ENCODE assay signal across 13 mouse cellular contexts in genomic region chr9:25176562-25176961, GRCm38 (mm10). TPM values are rescaled to one million over a fixed set of nuclear protein-coding genes. Genes with fewer than 3 reads are reported as not detected.
DNase-seq lines count a peak whose midpoint lies in the region; ATAC-seq and TF ChIP-seq lines count a peak whose summit lies in the region.
"Had no signal": no experiment of that assay in that cellular context is flagged by ENCODE, and none has a peak within 500 bp of the region (broad histone marks: within the 10 kb centered on the region; RNA-seq: fewer than 3 reads in every experiment).

No protein-coding gene starts in this region.

- WGBS in cerebellum, adult 2 months = 94% methylated on average over 1 of the region's 1 CpGs
- WGBS in lung, postnatal 0 days = 29% methylated on average over 1 of the region's 1 CpGs
- WGBS in heart, embryonic 12.5 days = 42% methylated on average over 1 of the region's 1 CpGs

- TF ChIP-seq CTCF in cerebellum, adult 2 months (IDR thresholded peaks at IDR 0.05; ENCODE audit: borderline replicate concordance, insufficient read depth, low read depth, low read length) = no peak
- TF ChIP-seq CTCF in lung, postnatal 0 days (IDR thresholded peaks at IDR 0.05) = no peak

- ATAC-seq in lung, postnatal 0 days = peak; percentile 57
- peak; percentile 77 for ATAC-seq in heart, embryonic 12.5 days (ENCODE audit: insufficient number of reproducible peaks, low FRiP score)
- no peak for ATAC-seq in cerebellum, adult (ENCODE audit: insufficient number of reproducible peaks, low FRiP score, low TSS enrichment)
- ATAC-seq: forebrain, embryonic 16.5 days; midbrain, embryonic 15.5 days had no signal

- H3K9ac ChIP-seq in lung, postnatal 0 days (replicated peaks; ENCODE audit: low read depth) = no peak overlapping the region
- H3K9ac ChIP-seq in heart, embryonic 12.5 days = no peak overlapping the region
- H3K9ac ChIP-seq: embryonic facial prominence, embryonic 12.5 days; liver, embryonic 15.5 days; midbrain, embryonic 15.5 days had no signal

- H3K9me3 ChIP-seq in lung, postnatal 0 days (ENCODE audit: low read length) = no peaks in the 10 kb centered on the region
- no peaks in the 10 kb centered on the region for H3K9me3 ChIP-seq in heart, embryonic 12.5 days (replicated peaks)
- H3K9me3 ChIP-seq: embryonic facial prominence, embryonic 12.5 days; liver, embryonic 15.5 days; midbrain, embryonic 15.5 days had no signal

- no peak overlapping the region for H3ac ChIP-seq in myocyte (ENCODE audit: control insufficient read depth, insufficient read length)

- no peaks in the 10 kb centered on the region for H3K79me2 ChIP-seq in myocyte (ENCODE audit: control insufficient read depth, insufficient read depth)

- 0 out of 2 replicates have a peak overlapping the region, but pooled peaks have one; percentile 53 for H3K27ac ChIP-seq in cerebellum, adult 2 months (ENCODE audit: insufficient read depth, low read length)
- no peak overlapping the region for H3K27ac ChIP-seq in lung, postnatal 0 days (ENCODE audit: low read length)
- H3K27ac ChIP-seq in heart, embryonic 12.5 days (ENCODE audit: poor library complexity, severe bottlenecking) = peak overlapping the region; percentile 60; the same call in 1 of the 2 replicates
- H3K27ac ChIP-seq: embryonic facial prominence, embryonic 12.5 days; liver, embryonic 15.5 days; midbrain, embryonic 15.5 days had no signal

- H3K4me3 ChIP-seq in cerebellum, adult 2 months (replicated peaks; ENCODE audit: insufficient read depth, low read depth, low read length) = no peak overlapping the region
- no peak overlapping the region for H3K4me3 ChIP-seq in lung, postnatal 0 days (ENCODE audit: low read depth, low read length)
- H3K4me3 ChIP-seq in heart, embryonic 12.5 days = no peak overlapping the region
- H3K4me3 ChIP-seq in myocyte = no peak overlapping the region
- H3K4me3 ChIP-seq: embryonic facial prominence, embryonic 12.5 days; liver, embryonic 15.5 days; midbrain, embryonic 15.5 days had no signal

- H3K4me2 ChIP-seq in lung, postnatal 0 days (replicated peaks; ENCODE audit: low read depth, low read length) = no peak overlapping the region
- H3K4me2 ChIP-seq in heart, embryonic 12.5 days = no peak overlapping the region
- H3K4me2 ChIP-seq in myocyte (ENCODE audit: low read depth) = peak overlapping the region; percentile 40
- H3K4me2 ChIP-seq: embryonic facial prominence, embryonic 12.5 days; liver, embryonic 15.5 days; midbrain, embryonic 15.5 days had no signal

- TF ChIP-seq EP300 in lung, postnatal 0 days (IDR thresholded peaks at IDR 0.05) = no peak

- no peak for TF ChIP-seq POLR2A in cerebellum, adult 2 months (IDR thresholded peaks at IDR 0.05; ENCODE audit: borderline replicate concordance, insufficient read depth, low read length)
- TF ChIP-seq POLR2A in myocyte (IDR thresholded peaks at IDR 0.05; ENCODE audit: insufficient read length, low read depth) = no peak

- no peak for DNase-seq in cerebellum, adult 2 months
- DNase-seq in cerebellum, postnatal 25 days = no peak
- peak; percentile 69 for DNase-seq in lung, postnatal 0 days (ENCODE audit: low spot score)
- no peak for DNase-seq in lung, postnatal 4 days
- DNase-seq in natural killer cell, adult 2 months (ENCODE audit: low spot score in 2 of 2) = no peak
- DNase-seq: adrenal gland, adult 8-10 months had no signal

- H3K4me1 ChIP-seq in cerebellum, adult 2 months (ENCODE audit: control insufficient read depth, insufficient read depth, low read length) = peaks cover 5% of the 10 kb centered on the region
- peaks cover 7% of the 10 kb centered on the region; the same call in 1 of the 2 replicates for H3K4me1 ChIP-seq in lung, postnatal 0 days (ENCODE audit: insufficient read depth, low read depth, low read length)
- peaks cover 41% of the 10 kb centered on the region for H3K4me1 ChIP-seq in heart, embryonic 12.5 days (replicated peaks)
- H3K4me1 ChIP-seq: midbrain, embryonic 15.5 days had no signal

- H3K36me3 ChIP-seq in lung, postnatal 0 days (ENCODE audit: insufficient read depth, low read length) = no peaks in the 10 kb centered on the region
- H3K36me3 ChIP-seq in heart, embryonic 12.5 days = no peaks in the 10 kb centered on the region
- no peaks in the 10 kb centered on the region for H3K36me3 ChIP-seq in myocyte (ENCODE audit: control insufficient read depth, insufficient read depth)
- H3K36me3 ChIP-seq: embryonic facial prominence, embryonic 12.5 days; liver, embryonic 15.5 days; midbrain, embryonic 15.5 days had no signal

- H3K27me3 ChIP-seq in cerebellum, adult 2 months (ENCODE audit: control insufficient read depth, insufficient read depth, low read length) = no peaks in the 10 kb centered on the region
- H3K27me3 ChIP-seq in lung, postnatal 0 days (replicated peaks; ENCODE audit: insufficient read depth, low read length) = no peaks in the 10 kb centered on the region
- no peaks in the 10 kb centered on the region for H3K27me3 ChIP-seq in heart, embryonic 12.5 days (replicated peaks)
- H3K27me3 ChIP-seq in myocyte (ENCODE audit: control insufficient read depth, insufficient read depth, insufficient read length) = no peaks in the 10 kb centered on the region
- H3K27me3 ChIP-seq: embryonic facial prominence, embryonic 12.5 days; liver, embryonic 15.5 days; midbrain, embryonic 15.5 days had no signal

TF ChIP-seq in myocyte, 11 proteins besides CTCF, POLR2A, EP300 and RAD21:
- TF ChIP-seq MYOG (IDR thresholded peaks at IDR 0.05; ENCODE audit: control insufficient read depth in 1 of 3, insufficient read depth in 1 of 3, insufficient read length in 2 of 3, low read depth in 2 of 3) = peak in 1 of 3 experiments; percentile 5
- no peak for TF ChIP-seq TCF12 (IDR thresholded peaks at IDR 0.05; ENCODE audit: insufficient read depth, poor library complexity, severe bottlenecking)

RNA-seq across cellular contexts. Expression of gene Herpud2, which starts 24.9 kb away (rescaled TPM):
- polyA plus RNA-seq in cerebellum, adult 2 months (2012; rRNA removed) = 39.7 and 43.3 TPM in 2 replicates
- polyA plus RNA-seq in lung, postnatal 0 days (2015; fragmentation: Nextera tagmentation; extraction: Ambion mirVana) = 36.2 and 39.3 TPM in 2 replicates
- 37.0 and 38.1 TPM in 2 replicates for polyA plus RNA-seq in heart, embryonic 12.5 days (2016; fragmentation: Nextera tagmentation; extraction: Ambion mirVana)
- polyA plus RNA-seq in myocyte (2012; fragmentation: generic; extraction: Trizol) = 18.8 TPM
